Mouse (Mus musculus): ENCODE data around the gene Epb42. TPM values are rescaled to one million over a fixed set of nuclear protein-coding genes. Genes with fewer than 3 reads are reported as not detected.

The Epb42 gene
- polyA plus RNA-seq (2012; rRNA removed), result 0.38 and 0.51 TPM in 2 replicates

DNA sequence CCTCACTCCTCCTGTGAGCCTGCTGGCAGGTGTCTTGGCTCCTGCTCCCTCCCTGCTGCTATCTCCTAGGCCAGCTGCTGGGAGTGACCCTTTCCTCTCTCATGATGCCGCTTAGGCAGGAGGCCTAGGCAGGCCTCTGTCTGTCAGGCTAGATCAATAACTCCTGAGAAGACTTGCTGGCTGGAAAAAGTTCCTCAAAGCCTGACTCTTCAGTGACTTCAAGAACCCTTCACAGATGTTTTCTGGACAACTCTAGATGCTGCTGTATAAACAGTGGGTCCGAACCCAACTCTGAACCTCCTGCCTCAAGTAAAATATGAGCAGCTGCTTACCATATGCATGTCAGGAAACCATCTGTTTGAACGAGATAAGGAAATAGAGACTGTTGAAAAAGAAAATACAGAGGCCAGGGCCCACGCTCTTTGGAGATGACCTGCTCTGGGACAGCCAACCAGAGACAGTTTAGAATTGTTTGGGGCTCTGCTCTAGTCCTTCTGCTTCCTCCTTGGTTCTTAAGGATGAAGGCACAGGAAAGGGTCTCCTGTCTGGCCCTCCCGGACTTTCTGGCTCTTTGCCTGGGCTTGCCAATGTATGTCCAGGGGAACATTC is at the start of gene Epb42:
Epb42 (minus strand) TSS at position 340 of the 609 bp plus-strand sequence.
- H3K27ac ChIP-seq (ENCODE audit: insufficient read depth, low read length), result no peak within 1 kb of the TSS
- no peak for TF ChIP-seq POLR2A (IDR thresholded peaks at IDR 0.05; ENCODE audit: borderline replicate concordance, insufficient read depth, low read length)
- no peak for TF ChIP-seq CTCF (IDR thresholded peaks at IDR 0.05; ENCODE audit: borderline replicate concordance, insufficient read depth, low read depth, low read length)
- H3K4me3 ChIP-seq (replicated peaks; ENCODE audit: insufficient read depth, low read depth, low read length), result no peak within 1 kb of the TSS
- no peak for DNase-seq
- H3K4me1 ChIP-seq (ENCODE audit: control insufficient read depth, insufficient read depth, low read length), result no peaks in the 10 kb centered on the region
- 45% methylated on average over 5 of the region's 5 CpGs for WGBS
- H3K27me3 ChIP-seq (ENCODE audit: control insufficient read depth, insufficient read depth, low read length), result no peaks in the 10 kb centered on the region

DNA sequence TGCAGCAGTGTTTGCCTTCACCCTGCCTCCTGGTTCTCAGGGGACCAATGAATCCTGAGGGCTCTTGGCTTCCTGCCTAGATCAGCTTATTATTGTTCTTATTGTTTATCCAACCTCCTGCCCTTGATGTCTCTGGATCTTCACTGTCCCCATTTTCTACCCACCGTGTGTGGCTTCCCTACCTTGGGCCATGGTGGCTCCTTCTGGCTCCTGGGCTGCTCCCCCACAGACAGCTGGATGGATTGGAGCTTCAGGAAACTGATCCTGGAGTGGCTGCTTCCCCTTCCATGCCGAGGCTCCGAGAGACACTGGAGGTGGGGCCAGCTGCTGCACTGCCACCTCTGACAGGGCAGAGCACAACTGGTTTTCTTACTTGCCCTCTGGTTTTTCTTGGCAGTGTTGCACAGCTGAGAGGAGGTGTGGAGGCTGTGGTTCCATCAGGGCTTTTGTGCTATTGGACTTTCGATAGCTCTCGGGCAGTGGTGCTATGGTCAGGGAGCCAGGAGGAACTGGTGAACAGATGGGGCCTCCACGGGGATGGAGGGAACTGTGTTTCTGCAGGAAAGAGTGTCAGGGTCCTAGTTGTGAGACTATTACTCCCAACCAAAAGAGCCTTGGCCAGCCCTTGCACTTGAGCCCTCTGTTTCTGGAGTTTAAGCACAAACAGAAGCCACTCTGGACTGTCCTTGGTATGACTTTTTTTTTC is 48.8 kb upstream of the Epb42 start, which contains the start of gene Tgm5:
Tgm5 (minus strand) TSS at position 362 of the 706 bp plus-strand sequence.
- TF ChIP-seq POLR2A (IDR thresholded peaks at IDR 0.05; ENCODE audit: borderline replicate concordance, insufficient read depth, low read length), result no peak
- Histone ChIP-seq H3K27ac (ENCODE audit: insufficient read depth, low read length) (peak within 1 kb of the TSS; percentile 24), H3K4me1 (ENCODE audit: control insufficient read depth, insufficient read depth, low read length) (peaks cover 6% of the 10 kb centered on the region), H3K27me3 (ENCODE audit: control insufficient read depth, insufficient read depth, low read length) (no peaks in the 10 kb centered on the region), H3K4me3 (replicated peaks; ENCODE audit: insufficient read depth, low read depth, low read length) (peak within 1 kb of the TSS; percentile 11)
- DNase-seq, result peak; percentile 69 to 71
- WGBS, result 5% methylated on average over 6 of the region's 6 CpGs

DNA sequence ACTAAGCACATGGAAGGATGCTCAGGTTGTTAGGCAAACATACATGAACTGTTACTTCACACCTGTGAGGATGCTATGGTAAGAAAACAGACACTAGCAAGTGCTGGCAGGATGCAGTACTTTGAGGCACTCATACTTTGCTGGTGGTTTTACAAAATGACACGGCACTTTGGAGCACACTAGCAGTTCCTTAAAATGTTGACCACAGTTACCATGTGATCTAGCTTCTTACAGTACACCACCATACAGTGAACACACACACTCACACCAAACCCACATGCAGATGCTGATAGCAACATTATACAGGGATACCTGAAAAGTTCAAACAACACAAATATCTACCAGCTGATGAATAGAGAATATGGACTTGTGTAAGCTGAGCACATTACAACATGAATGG is 45.8 kb upstream of the Epb42 start:
- H3K4me3 ChIP-seq (replicated peaks; ENCODE audit: insufficient read depth, low read depth, low read length), result no peak overlapping the region
- 89% methylated on average over 1 of the region's 1 CpGs for WGBS
- H3K27me3 ChIP-seq (ENCODE audit: control insufficient read depth, insufficient read depth, low read length), result no peaks in the 10 kb centered on the region
- H3K27ac ChIP-seq (ENCODE audit: insufficient read depth, low read length), result no peak overlapping the region
- no peak for TF ChIP-seq POLR2A (IDR thresholded peaks at IDR 0.05; ENCODE audit: borderline replicate concordance, insufficient read depth, low read length)
- peaks cover 6% of the 10 kb centered on the region for H3K4me1 ChIP-seq (ENCODE audit: control insufficient read depth, insufficient read depth, low read length)
- no peak for DNase-seq

DNA sequence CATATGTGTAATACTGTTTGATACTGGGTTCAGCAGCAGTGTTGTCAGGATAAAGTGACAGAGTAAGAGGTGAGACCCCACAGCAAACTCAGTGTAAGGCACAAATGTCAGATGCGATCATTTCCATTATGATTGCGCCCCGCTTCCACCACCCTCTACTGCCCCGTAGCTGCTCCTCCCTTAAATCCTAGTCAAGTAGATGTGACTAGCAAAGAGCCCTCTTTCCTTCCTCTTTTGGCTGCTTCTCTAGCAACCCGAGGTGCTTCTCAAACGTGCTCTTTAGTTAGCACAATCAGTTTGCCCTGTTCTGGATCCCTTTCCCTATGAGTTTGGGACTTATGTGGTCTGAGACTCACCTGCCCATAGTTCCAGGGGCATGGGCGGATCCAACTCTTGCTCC is 37.9 kb upstream of the Epb42 start:
- DNase-seq, result no peak
- Histone ChIP-seq H3K4me3 (replicated peaks; ENCODE audit: insufficient read depth, low read depth, low read length) (no peak overlapping the region), H3K27ac (ENCODE audit: insufficient read depth, low read length) (no peak overlapping the region), H3K4me1 (ENCODE audit: control insufficient read depth, insufficient read depth, low read length) (no peaks in the 10 kb centered on the region), H3K27me3 (ENCODE audit: control insufficient read depth, insufficient read depth, low read length) (no peaks in the 10 kb centered on the region)
- 76% methylated on average over 7 of the region's 7 CpGs for WGBS
- TF ChIP-seq CTCF (IDR thresholded peaks at IDR 0.05; ENCODE audit: borderline replicate concordance, insufficient read depth, low read depth, low read length), result no peak
- no peak for TF ChIP-seq POLR2A (IDR thresholded peaks at IDR 0.05; ENCODE audit: borderline replicate concordance, insufficient read depth, low read length)

DNA sequence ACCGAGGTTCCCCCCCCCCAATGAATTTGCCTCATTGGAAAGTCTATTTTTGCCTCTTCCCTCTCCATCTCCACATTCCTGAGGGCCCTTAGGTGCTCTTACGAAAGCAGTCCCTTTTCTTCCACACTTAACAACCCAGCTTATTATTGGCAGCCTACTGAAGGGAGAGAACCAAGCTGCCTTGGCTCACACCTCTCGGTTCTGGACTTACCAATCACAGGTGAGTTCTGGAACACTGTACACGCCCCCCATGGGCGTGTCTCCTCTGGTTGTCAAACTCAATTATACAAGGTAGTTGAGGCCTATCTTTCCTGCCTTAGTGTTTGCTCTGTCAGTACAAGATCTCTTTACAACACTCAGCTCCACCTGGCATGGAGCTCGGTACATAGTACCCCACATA is 35.0 kb upstream of the Epb42 start:
- no peak for DNase-seq
- 88% methylated on average over 6 of the region's 6 CpGs for WGBS
- Histone ChIP-seq H3K4me3 (replicated peaks; ENCODE audit: insufficient read depth, low read depth, low read length) (no peak overlapping the region), H3K4me1 (ENCODE audit: control insufficient read depth, insufficient read depth, low read length) (no peaks in the 10 kb centered on the region), H3K27ac (ENCODE audit: insufficient read depth, low read length) (no peak overlapping the region), H3K27me3 (ENCODE audit: control insufficient read depth, insufficient read depth, low read length) (no peaks in the 10 kb centered on the region)
- TF ChIP-seq POLR2A (IDR thresholded peaks at IDR 0.05; ENCODE audit: borderline replicate concordance, insufficient read depth, low read length) (no peak), CTCF (IDR thresholded peaks at IDR 0.05; ENCODE audit: borderline replicate concordance, insufficient read depth, low read depth, low read length) (no peak)

DNA sequence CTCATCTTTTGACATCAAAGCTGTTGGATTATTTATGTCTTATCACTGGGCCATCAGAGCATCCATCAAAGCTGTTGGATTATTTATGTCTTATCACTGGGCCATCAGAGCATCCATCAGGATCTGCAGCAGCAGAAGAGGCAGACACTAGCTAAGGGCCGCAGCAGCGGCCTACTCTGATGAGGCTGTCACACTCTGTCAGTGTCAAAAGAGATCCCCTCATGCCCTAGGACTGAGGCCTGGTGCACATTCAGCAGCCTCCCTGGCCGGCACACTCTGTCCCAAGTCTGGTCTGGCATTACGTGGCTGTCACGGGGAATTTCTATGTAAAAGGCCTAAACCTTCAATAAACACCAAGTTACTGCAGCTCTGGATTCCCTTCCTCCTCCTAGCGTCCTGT is 32.6 kb upstream of the Epb42 start:
- 82% methylated on average over 6 of the region's 6 CpGs for WGBS
- TF ChIP-seq CTCF (IDR thresholded peaks at IDR 0.05; ENCODE audit: borderline replicate concordance, insufficient read depth, low read depth, low read length) (no peak), POLR2A (IDR thresholded peaks at IDR 0.05; ENCODE audit: borderline replicate concordance, insufficient read depth, low read length) (no peak)

DNA sequence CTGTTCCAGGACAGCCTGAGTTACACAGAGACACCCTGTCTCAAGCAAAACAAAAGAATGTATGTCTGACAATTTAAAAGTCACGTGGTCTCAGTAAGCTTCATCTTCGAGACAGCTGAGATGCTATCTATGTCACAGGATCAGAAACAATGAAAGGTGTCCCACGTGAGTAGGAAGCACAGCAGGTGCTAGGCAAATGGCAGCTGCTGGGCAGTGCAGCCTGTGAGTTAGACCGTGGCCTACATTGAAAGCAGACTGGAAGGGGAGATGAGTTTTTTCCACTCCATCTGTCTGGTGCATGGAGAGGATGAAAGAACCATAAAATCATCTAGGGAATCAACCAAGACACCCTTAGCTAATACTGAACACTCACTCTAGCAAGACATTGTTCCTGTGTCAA is 30.2 kb upstream of the Epb42 start:
- WGBS, result 43% methylated on average over 4 of the region's 4 CpGs
- Histone ChIP-seq H3K4me1 (ENCODE audit: control insufficient read depth, insufficient read depth, low read length) (no peaks in the 10 kb centered on the region), H3K27me3 (ENCODE audit: control insufficient read depth, insufficient read depth, low read length) (no peaks in the 10 kb centered on the region), H3K27ac (ENCODE audit: insufficient read depth, low read length) (no peak overlapping the region), H3K4me3 (replicated peaks; ENCODE audit: insufficient read depth, low read depth, low read length) (no peak overlapping the region)
- TF ChIP-seq CTCF (IDR thresholded peaks at IDR 0.05; ENCODE audit: borderline replicate concordance, insufficient read depth, low read depth, low read length), result no peak
- no peak for TF ChIP-seq POLR2A (IDR thresholded peaks at IDR 0.05; ENCODE audit: borderline replicate concordance, insufficient read depth, low read length)
- no peak for DNase-seq

More for the DNA sequence above, 32.6 kb upstream of the Epb42 start:
- H3K4me3 ChIP-seq (replicated peaks; ENCODE audit: insufficient read depth, low read depth, low read length), result no peak overlapping the region
- no peak overlapping the region for H3K27ac ChIP-seq (ENCODE audit: insufficient read depth, low read length)
- no peak for DNase-seq
- H3K27me3 ChIP-seq (ENCODE audit: control insufficient read depth, insufficient read depth, low read length), result no peaks in the 10 kb centered on the region
- no peaks in the 10 kb centered on the region for H3K4me1 ChIP-seq (ENCODE audit: control insufficient read depth, insufficient read depth, low read length)

DNA sequence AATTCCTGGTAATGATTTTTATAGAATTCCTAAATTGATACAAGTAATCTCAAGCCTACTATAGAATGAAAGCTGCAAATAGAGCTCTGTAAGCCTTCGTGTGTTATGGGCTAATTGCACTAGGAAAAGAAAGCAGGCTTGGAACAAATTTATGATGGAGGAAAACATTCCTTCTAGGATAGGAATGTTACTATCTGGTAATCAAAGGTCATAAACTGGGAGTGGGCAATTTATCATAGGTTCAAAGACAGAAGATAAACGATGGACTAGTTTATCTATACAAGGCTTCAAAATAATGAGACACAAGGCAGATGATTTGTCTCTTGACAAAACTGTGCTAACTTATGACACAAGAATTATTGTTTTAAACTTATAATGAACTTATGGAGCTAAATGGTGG is 24.4 kb upstream of the Epb42 start:
- DNase-seq, result no peak
- Histone ChIP-seq H3K27ac (ENCODE audit: insufficient read depth, low read length) (no peak overlapping the region), H3K4me3 (replicated peaks; ENCODE audit: insufficient read depth, low read depth, low read length) (no peak overlapping the region), H3K27me3 (ENCODE audit: control insufficient read depth, insufficient read depth, low read length) (no peaks in the 10 kb centered on the region), H3K4me1 (ENCODE audit: control insufficient read depth, insufficient read depth, low read length) (no peaks in the 10 kb centered on the region)
- 92% methylated on average over 2 of the region's 2 CpGs for WGBS
- TF ChIP-seq POLR2A (IDR thresholded peaks at IDR 0.05; ENCODE audit: borderline replicate concordance, insufficient read depth, low read length) (no peak), CTCF (IDR thresholded peaks at IDR 0.05; ENCODE audit: borderline replicate concordance, insufficient read depth, low read depth, low read length) (no peak)
